ENCODE assay signal across 7 mouse cellular contexts in genomic region chr19:45363384-45363926, GRCm38 (mm10). TPM values are rescaled to one million over a fixed set of nuclear protein-coding genes. Genes with fewer than 3 reads are reported as not detected.
DNase-seq lines count a peak whose midpoint lies in the region; ATAC-seq lines count a peak whose summit lies in the region.

Gene Btrc (plus strand): TSS chr19:45363734.

- peaks cover 4% of the 10 kb centered on the region; the same call in 1 of the 2 replicates for H3K36me3 ChIP-seq in embryonic facial prominence, embryonic 12.5 days
- H3K36me3 ChIP-seq in limb, embryonic 11.5 days (ENCODE audit: control insufficient read depth, insufficient read depth, low read length): no peaks in the 10 kb centered on the region
- 0 out of 2 replicates have a peak, but pooled peaks cover 4% of the 10 kb centered on the region for H3K36me3 ChIP-seq in midbrain, embryonic 14.5 days (ENCODE audit: control insufficient read depth, insufficient read depth, low read length)

- H3K4me1 ChIP-seq in embryonic facial prominence, embryonic 12.5 days: peaks cover 6% of the 10 kb centered on the region
- peaks cover 7% of the 10 kb centered on the region; the same call in 1 of the 2 replicates for H3K4me1 ChIP-seq in limb, embryonic 11.5 days (ENCODE audit: control insufficient read depth, insufficient read depth, low read length)
- peaks cover 13% of the 10 kb centered on the region for H3K4me1 ChIP-seq in midbrain, embryonic 14.5 days (ENCODE audit: control insufficient read depth, insufficient read depth, low read length)

- ATAC-seq in embryonic facial prominence, embryonic 12.5 days (ENCODE audit: insufficient number of reproducible peaks, insufficient read depth, low FRiP score, low TSS enrichment): peak; percentile 98
- ATAC-seq in limb, embryonic 11.5 days (ENCODE audit: insufficient number of reproducible peaks, low FRiP score, low TSS enrichment, low read depth): peak; percentile 96
- ATAC-seq in midbrain, embryonic 14.5 days (ENCODE audit: low FRiP score, low TSS enrichment): peak; percentile 98

- H3K9ac ChIP-seq in embryonic facial prominence, embryonic 12.5 days: peak within 1 kb of the TSS; percentile 79
- peak within 1 kb of the TSS; percentile 63 for H3K9ac ChIP-seq in limb, embryonic 11.5 days (ENCODE audit: low read length)
- H3K9ac ChIP-seq in midbrain, embryonic 14.5 days (replicated peaks; ENCODE audit: low read length): peak within 1 kb of the TSS; percentile 84

- H3K27ac ChIP-seq in embryonic facial prominence, embryonic 12.5 days: peak within 1 kb of the TSS; percentile 95
- H3K27ac ChIP-seq in limb, embryonic 11.5 days (replicated peaks; ENCODE audit: low read depth, low read length): peak within 1 kb of the TSS; percentile 48; the same call in 1 of the 2 replicates
- H3K27ac ChIP-seq in midbrain, embryonic 14.5 days (replicated peaks; ENCODE audit: low read depth, low read length): peak within 1 kb of the TSS; percentile 97

- peak within 1 kb of the TSS; percentile 64 for H3K4me2 ChIP-seq in embryonic facial prominence, embryonic 12.5 days (replicated peaks)
- H3K4me2 ChIP-seq in limb, embryonic 11.5 days (ENCODE audit: low read depth, severe bottlenecking): peak within 1 kb of the TSS; percentile 68
- H3K4me2 ChIP-seq in midbrain, embryonic 14.5 days (ENCODE audit: low read length): peak within 1 kb of the TSS; percentile 76

- under 1% methylated on average over 42 of the region's 42 CpGs for WGBS in embryonic facial prominence, embryonic 12.5 days
- WGBS in limb, embryonic 11.5 days: under 1% methylated on average over 42 of the region's 42 CpGs
- WGBS in midbrain, embryonic 14.5 days: under 1% methylated on average over 40 of the region's 42 CpGs

- H3K4me3 ChIP-seq in embryonic facial prominence, embryonic 12.5 days: peak within 1 kb of the TSS; percentile 79
- H3K4me3 ChIP-seq in limb, embryonic 11.5 days (ENCODE audit: low read depth, low read length): peak within 1 kb of the TSS; percentile 81
- H3K4me3 ChIP-seq in midbrain, embryonic 14.5 days (replicated peaks; ENCODE audit: low read depth, low read length): peak within 1 kb of the TSS; percentile 85

- H3K27me3 ChIP-seq in embryonic facial prominence, embryonic 12.5 days: no peaks in the 10 kb centered on the region
- no peaks in the 10 kb centered on the region for H3K27me3 ChIP-seq in limb, embryonic 11.5 days (ENCODE audit: control insufficient read depth, insufficient read depth, low read length)
- H3K27me3 ChIP-seq in midbrain, embryonic 14.5 days (ENCODE audit: control insufficient read depth, insufficient read depth, low read length): no peaks in the 10 kb centered on the region

- H3K9me3 ChIP-seq in embryonic facial prominence, embryonic 12.5 days: no peaks in the 10 kb centered on the region
- no peaks in the 10 kb centered on the region for H3K9me3 ChIP-seq in limb, embryonic 11.5 days (ENCODE audit: control insufficient read depth, low read length)
- H3K9me3 ChIP-seq in midbrain, embryonic 14.5 days (ENCODE audit: control insufficient read depth, low read length): no peaks in the 10 kb centered on the region

- DNase-seq in adrenal gland, postnatal 25 days: peak; percentile 100
- DNase-seq in heart, adult 11 months: peak; percentile 100
- peak; percentile 100 for DNase-seq in kidney, adult 18-20 months
- DNase-seq in limb, embryonic 11.5 days (ENCODE audit: low spot score): peak; percentile 100
- peak; percentile 100 for DNase-seq in midbrain, embryonic 14.5 days
- DNase-seq in spleen, adult 18-20 months: peak; percentile 100

RNA-seq across cellular contexts. Expression of gene Btrc, which starts in this region (rescaled TPM):
- 32.8 and 42.6 TPM in 2 replicates for total RNA-seq in adrenal gland, postnatal 25 days (2021)
- polyA plus RNA-seq in embryonic facial prominence, embryonic 12.5 days (2016; fragmentation: Nextera tagmentation; extraction: Ambion mirVana): 57.3 and 59.4 TPM in 2 replicates
- 52.4 and 56.1 TPM in 2 replicates for polyA plus RNA-seq in limb, embryonic 11.5 days (2014; fragmentation: Nextera tagmentation; extraction: Ambion mirVana)
- 55.2 and 62.6 TPM in 2 replicates for polyA plus RNA-seq in midbrain, embryonic 14.5 days (2014; fragmentation: Nextera tagmentation; extraction: Ambion mirVana)

Comparison
In these comparisons a context has a peak if more than half of its experiments do, and no peak if none do; other contexts are left out.
1. Peak in every context shown above with its lines: DNase-seq, ATAC-seq, H3K4me3 ChIP-seq and H3K27ac ChIP-seq.